Mouse (Mus musculus) induced T-regulatory cell, adult 2 months (primary cell): ENCODE data around the gene Resp18.

Experiments used
- DNase-seq: peaks from one replicate; pipeline ENCODE4 v3.0.0-alpha.2; 2012; ENCODE audit warnings: low read depth

Resp18 gene

GRCm38 (mm10) chr1:75278228-75278627, at the start of gene Resp18:
Resp18 (minus strand) TSS chr1:75278415.
- no peak for DNase-seq

GRCm38 (mm10) chr1:75327461-75327860, 49.2 kb upstream of the Resp18 start:
- DNase-seq: no peak

GRCm38 (mm10) chr1:75319166-75319565, 41.0 kb upstream of the Resp18 start:
- DNase-seq: no peak

- DNase-seq: no peak
These were observed 40.5 kb upstream of the Resp18 start for GRCm38 (mm10) chr1:75318736-75319135.

- no peak for DNase-seq
These were observed 40.1 kb upstream of the Resp18 start for GRCm38 (mm10) chr1:75318301-75318700.

- DNase-seq: peak; percentile 100
These were observed 39.3 kb upstream of the Resp18 start, which contains the start of gene Dnpep for GRCm38 (mm10) chr1:75317241-75318201. Dnpep (minus strand) TSS chr1:75317990.

- peak; percentile 92 for DNase-seq
These were observed 38.6 kb upstream of the Resp18 start for GRCm38 (mm10) chr1:75316861-75317240.

GRCm38 (mm10) chr1:75315456-75316365, 37.5 kb upstream of the Resp18 start:
- no peak for DNase-seq

GRCm38 (mm10) chr1:75315011-75315410, 36.8 kb upstream of the Resp18 start:
- DNase-seq: no peak

GRCm38 (mm10) chr1:75311694-75312093, 33.5 kb upstream of the Resp18 start:
- no peak for DNase-seq

- DNase-seq: no peak
These were observed 26.4 kb upstream of the Resp18 start for GRCm38 (mm10) chr1:75304662-75305061.

GRCm38 (mm10) chr1:75294294-75294693, 16.1 kb upstream of the Resp18 start:
- DNase-seq: no peak

GRCm38 (mm10) chr1:75293331-75293701, 15.1 kb upstream of the Resp18 start:
- no peak for DNase-seq

- DNase-seq: no peak
These were observed 14.5 kb upstream of the Resp18 start for GRCm38 (mm10) chr1:75292476-75293330.

- DNase-seq: no peak
These were observed 13.1 kb upstream of the Resp18 start for GRCm38 (mm10) chr1:75291321-75291720.

GRCm38 (mm10) chr1:75290582-75290981, 12.4 kb upstream of the Resp18 start:
- DNase-seq: peak; percentile 26

GRCm38 (mm10) chr1:75289888-75290431, 11.7 kb upstream of the Resp18 start:
- DNase-seq: no peak

GRCm38 (mm10) chr1:75289376-75289775, 11.2 kb upstream of the Resp18 start:
- no peak for DNase-seq

- DNase-seq: no peak
These were observed 6.7 kb upstream of the Resp18 start for GRCm38 (mm10) chr1:75284911-75285310.

GRCm38 (mm10) chr1:75283017-75283416, 4.8 kb upstream of the Resp18 start:
- peak; percentile 4 for DNase-seq
